Mouse (Mus musculus): ENCODE data around the gene Sap30bp. TPM values are rescaled to one million over a fixed set of nuclear protein-coding genes. Genes with fewer than 3 reads are reported as not detected.

Sap30bp gene
- total RNA-seq, 2 experiments from 2014 or later: 24.5 to 155 TPM

Other genes starting within 250 kb of the Sap30bp start
- 78.1 and 85.5 TPM in 2 replicates for gene Grb2, start 224.7 kb upstream of the Sap30bp start, total RNA-seq (2015)
- 48.5 and 51.7 TPM in 2 replicates for gene Grb2, start 224.7 kb upstream of the Sap30bp start, total RNA-seq (2017)
- gene Tmem94, start 167.8 kb upstream of the Sap30bp start, total RNA-seq (2015): 18.3 and 19.0 TPM in 2 replicates
- 22.9 and 24.9 TPM in 2 replicates for gene Tmem94, start 167.8 kb upstream of the Sap30bp start, total RNA-seq (2017)
- gene Caskin2, start 119.6 kb upstream of the Sap30bp start, total RNA-seq (2015): 2.7 and 4.3 TPM in 2 replicates
- 1.5 and 3.5 TPM in 2 replicates for gene Caskin2, start 119.6 kb upstream of the Sap30bp start, total RNA-seq (2017)
- gene Tsen54, start 118.6 kb upstream of the Sap30bp start, total RNA-seq (2015): 4.0 and 9.0 TPM in 2 replicates
- gene Tsen54, start 118.6 kb upstream of the Sap30bp start, total RNA-seq (2017): 10.9 and 15.0 TPM in 2 replicates
- 3.3 and 4.1 TPM in 2 replicates for gene Llgl2, start 109.2 kb upstream of the Sap30bp start, total RNA-seq (2015)
- gene Llgl2, start 109.2 kb upstream of the Sap30bp start, total RNA-seq (2017): 3.0 and 4.8 TPM in 2 replicates
- 2.6 and 5.5 TPM in 2 replicates for gene Myo15b, start 74.9 kb upstream of the Sap30bp start, total RNA-seq (2015)
- gene Myo15b, start 74.9 kb upstream of the Sap30bp start, total RNA-seq (2017): 1.6 and 5.1 TPM in 2 replicates
- 4.9 and 8.7 TPM in 2 replicates for gene Smim5, start 33.3 kb upstream of the Sap30bp start, total RNA-seq (2015)
- gene Smim5, start 33.3 kb upstream of the Sap30bp start, total RNA-seq (2017): 2.8 and 8.2 TPM in 2 replicates
- 0.57 and 1.0 TPM in 2 replicates for gene Smim6, start 21.3 kb upstream of the Sap30bp start, total RNA-seq (2015)
- gene Smim6, start 21.3 kb upstream of the Sap30bp start, total RNA-seq (2017): 0.37 and 1.2 TPM in 2 replicates
- gene Recql5, start 195 bp downstream of the Sap30bp start, total RNA-seq (2015): 12.3 and 23.3 TPM in 2 replicates
- 16.0 and 17.7 TPM in 2 replicates for gene Recql5, start 195 bp downstream of the Sap30bp start, total RNA-seq (2017)
- 0.05 and 0.15 TPM in 2 replicates for gene Itgb4, start 41.4 kb downstream of the Sap30bp start, total RNA-seq (2015)
- 0.17 TPM in 1 of 2 replicates, not detected in the other for gene Itgb4, start 41.4 kb downstream of the Sap30bp start, total RNA-seq (2017)
- gene Galk1, start 79.4 kb downstream of the Sap30bp start, total RNA-seq (2015): 29.4 and 29.8 TPM in 2 replicates
- gene Galk1, start 79.4 kb downstream of the Sap30bp start, total RNA-seq (2017): 46.5 and 52.7 TPM in 2 replicates
- 714 and 817 TPM in 2 replicates for gene H3f3b, start 94.7 kb downstream of the Sap30bp start, total RNA-seq (2015)
- 751 and 801 TPM in 2 replicates for gene H3f3b, start 94.7 kb downstream of the Sap30bp start, total RNA-seq (2017)
- 13.7 and 15.3 TPM in 2 replicates for gene Unk, start 97.0 kb downstream of the Sap30bp start, total RNA-seq (2015)
- gene Unk, start 97.0 kb downstream of the Sap30bp start, total RNA-seq (2017): 14.2 and 18.7 TPM in 2 replicates
- gene Unc13d, start 144.7 kb downstream of the Sap30bp start, total RNA-seq (2015): 13.6 and 15.8 TPM in 2 replicates
- gene Unc13d, start 144.7 kb downstream of the Sap30bp start, total RNA-seq (2017): 15.5 and 26.1 TPM in 2 replicates
- 42.4 and 56.5 TPM in 2 replicates for gene Wbp2, start 153.7 kb downstream of the Sap30bp start, total RNA-seq (2015)
- gene Wbp2, start 153.7 kb downstream of the Sap30bp start, total RNA-seq (2017): 15.6 and 22.8 TPM in 2 replicates
- 0.59 and 1.9 TPM in 2 replicates for gene Trim47, start 193.9 kb downstream of the Sap30bp start, total RNA-seq (2015)
- 1.0 and 1.3 TPM in 2 replicates for gene Trim47, start 193.9 kb downstream of the Sap30bp start, total RNA-seq (2017)
- gene Trim65, start 197.8 kb downstream of the Sap30bp start, total RNA-seq (2015): 13.8 and 16.2 TPM in 2 replicates
- 6.2 and 7.7 TPM in 2 replicates for gene Trim65, start 197.8 kb downstream of the Sap30bp start, total RNA-seq (2017)
- 38.2 and 47.0 TPM in 2 replicates for gene Mrpl38, start 205.6 kb downstream of the Sap30bp start, total RNA-seq (2015)
- 24.0 and 24.9 TPM in 2 replicates for gene Mrpl38, start 205.6 kb downstream of the Sap30bp start, total RNA-seq (2017)
- gene Fbf1, start 234.9 kb downstream of the Sap30bp start, total RNA-seq (2015): 9.6 and 10.0 TPM in 2 replicates
- 14.2 and 23.8 TPM in 2 replicates for gene Fbf1, start 234.9 kb downstream of the Sap30bp start, total RNA-seq (2017)

Data from megakaryocyte progenitor cell, adult 5-6 weeks (primary cell).